In genomic region chr10:21228557-21228956, GRCm38 (mm10) we compare ENCODE assay signal across 14 mouse cellular contexts.
DNase-seq lines count a peak whose midpoint lies in the region; ATAC-seq lines count a peak whose summit lies in the region.
"Had no signal": no experiment of that assay in that cellular context is flagged by ENCODE, and none has a peak within 500 bp of the region (broad histone marks: within the 10 kb centered on the region; RNA-seq: fewer than 3 reads in every experiment).

No protein-coding gene starts in this region.

- intact Hi-C loops in heart, postnatal 10 days (cut with DNase I): no loop called here

- H3K27ac ChIP-seq in liver, embryonic 13.5 days: peak overlapping the region; percentile 63
- no peak overlapping the region for H3K27ac ChIP-seq in midbrain, embryonic 15.5 days
- H3K27ac ChIP-seq: embryonic facial prominence, embryonic 12.5 days; forebrain, embryonic 15.5 days had no signal

- 11% methylated on average over 7 of the region's 7 CpGs for WGBS in liver, embryonic 13.5 days (ENCODE audit: insufficient replicate concordance)
- WGBS in midbrain, embryonic 15.5 days: 67% methylated on average over 7 of the region's 7 CpGs

- H3K4me1 ChIP-seq in liver, embryonic 13.5 days (replicated peaks): peaks cover 28% of the 10 kb centered on the region
- no peaks in the 10 kb centered on the region for H3K4me1 ChIP-seq in midbrain, embryonic 15.5 days
- H3K4me1 ChIP-seq: embryonic facial prominence, embryonic 12.5 days; forebrain, embryonic 15.5 days had no signal

- H3K4me2 ChIP-seq in liver, embryonic 13.5 days: peak overlapping the region; percentile 58
- no peak overlapping the region for H3K4me2 ChIP-seq in midbrain, embryonic 15.5 days
- H3K4me2 ChIP-seq: embryonic facial prominence, embryonic 12.5 days; forebrain, embryonic 15.5 days; midbrain, embryonic 11.5 days had no signal

- peak; percentile 95 for ATAC-seq in erythroblast, adult 5-6 weeks (replicated peaks; ENCODE audit: low FRiP score, poor library complexity, severe bottlenecking)
- peak; percentile 99 for ATAC-seq in liver, embryonic 13.5 days (ENCODE audit: low read depth)
- no peak for ATAC-seq in midbrain, embryonic 15.5 days (replicated peaks)
- ATAC-seq: forebrain, embryonic 15.5 days; intestine, postnatal 0 days had no signal

- no peaks in the 10 kb centered on the region for H3K36me3 ChIP-seq in liver, embryonic 13.5 days
- H3K36me3 ChIP-seq in midbrain, embryonic 15.5 days (replicated peaks): no peaks in the 10 kb centered on the region
- H3K36me3 ChIP-seq: embryonic facial prominence, embryonic 12.5 days; forebrain, embryonic 15.5 days had no signal

- H3K9ac ChIP-seq in liver, embryonic 13.5 days: peak overlapping the region; percentile 44; the same call in 1 of the 2 replicates
- H3K9ac ChIP-seq in midbrain, embryonic 15.5 days: no peak overlapping the region
- H3K9ac ChIP-seq: embryonic facial prominence, embryonic 12.5 days; forebrain, embryonic 15.5 days had no signal

- H3K4me3 ChIP-seq in liver, embryonic 13.5 days (replicated peaks): peak overlapping the region; percentile 18
- H3K4me3 ChIP-seq in midbrain, embryonic 15.5 days: no peak overlapping the region
- H3K4me3 ChIP-seq: embryonic facial prominence, embryonic 12.5 days; forebrain, embryonic 15.5 days had no signal

- H3K27me3 ChIP-seq in liver, embryonic 13.5 days: no peaks in the 10 kb centered on the region
- no peaks in the 10 kb centered on the region for H3K27me3 ChIP-seq in midbrain, embryonic 15.5 days (replicated peaks)
- H3K27me3 ChIP-seq: embryonic facial prominence, embryonic 12.5 days; forebrain, embryonic 15.5 days had no signal

- peak; percentile 76 for DNase-seq in heart, adult 11 months
- DNase-seq in heart, postnatal 4 days: no peak
- DNase-seq in 416B (ENCODE audit: low read depth): peak; percentile 87
- peak; percentile 75 for DNase-seq in liver, embryonic 13.5 days
- no peak for DNase-seq in ovary, adult 18-20 months (ENCODE audit: low spot score)
- no peak for DNase-seq in heart, postnatal 10 days
- DNase-seq: cerebellum, adult 11 months; gastrocnemius, postnatal 14 days had no signal

- no peaks in the 10 kb centered on the region for H3K9me3 ChIP-seq in liver, embryonic 13.5 days (replicated peaks)
- no peaks in the 10 kb centered on the region for H3K9me3 ChIP-seq in midbrain, embryonic 15.5 days
- H3K9me3 ChIP-seq: embryonic facial prominence, embryonic 12.5 days; forebrain, embryonic 15.5 days had no signal

Comparison
In these comparisons a context has a peak if more than half of its experiments do, and no peak if none do; other contexts are left out.
1. DNase-seq: peak in heart, adult 11 months (single experiment), 416B (single experiment) and liver, embryonic 13.5 days (single experiment); none in heart, postnatal 4 days (single experiment), ovary, adult 18-20 months (single experiment) and heart, postnatal 10 days (0 of 2).